Mouse (Mus musculus): ENCODE data around the gene Anxa9.

Gene Anxa9

DNA sequence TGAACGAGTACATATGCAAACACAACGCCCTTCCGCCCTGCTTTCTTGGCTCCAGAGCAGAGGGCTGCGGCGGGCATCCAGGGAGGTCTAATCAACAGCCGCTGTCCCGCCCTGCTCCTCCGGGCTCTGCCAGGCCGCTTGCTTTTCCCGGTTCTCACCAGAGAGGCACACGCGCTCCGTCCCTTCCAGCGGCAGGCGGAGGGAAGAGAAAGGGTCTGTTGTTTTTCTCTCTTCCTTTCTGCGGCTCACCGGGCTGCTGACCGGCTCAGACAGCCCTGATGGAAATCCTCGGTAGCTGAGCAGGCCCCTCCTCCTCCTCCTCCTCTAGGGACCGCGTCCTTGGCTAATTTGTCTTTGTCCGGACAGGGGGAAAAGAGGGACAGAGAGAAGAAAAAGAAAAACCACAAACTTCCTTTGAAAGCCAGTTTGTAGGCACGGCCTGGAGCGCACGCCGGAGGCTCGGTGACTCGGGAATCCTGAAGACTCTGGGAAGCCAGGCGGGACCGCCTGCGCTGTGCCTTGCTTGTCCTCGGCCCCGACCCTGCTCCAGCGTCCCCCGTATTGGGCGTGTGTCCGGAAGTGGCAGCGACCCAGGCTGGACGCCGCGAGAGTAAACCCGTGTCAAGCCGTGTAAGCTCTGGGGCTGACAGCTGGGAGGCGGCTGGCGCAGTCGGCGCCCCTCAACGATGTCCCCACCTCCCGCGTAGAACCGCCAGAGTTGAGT, 23.9 kb downstream of the Anxa9 start:
- peak; percentile 99 for DNase-seq

DNA sequence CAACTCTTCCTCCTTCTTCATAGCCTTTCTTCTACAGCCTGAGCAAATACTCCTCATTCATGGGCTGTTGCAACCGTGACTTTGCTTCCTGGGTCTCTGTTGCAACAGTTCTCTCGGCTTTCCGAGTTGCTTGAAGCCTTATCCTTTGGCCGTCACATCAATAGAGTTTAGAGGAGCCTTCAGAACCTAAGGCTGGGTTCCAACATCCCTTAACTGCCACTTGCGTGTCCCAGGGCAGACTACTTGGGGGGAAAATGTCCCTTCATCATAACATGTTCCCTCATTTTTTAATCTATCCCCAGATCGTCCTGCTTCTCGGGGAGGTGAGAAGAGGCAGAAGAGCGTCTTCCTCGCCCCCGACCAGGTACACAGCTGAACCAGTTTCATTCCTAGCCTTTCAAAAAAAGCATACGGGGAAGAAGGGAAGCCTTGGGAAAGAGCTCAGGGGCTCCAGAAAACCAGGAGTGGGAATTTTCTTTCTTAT, 24.6 kb downstream of the Anxa9 start:
- peak; percentile 95 for DNase-seq

DNA sequence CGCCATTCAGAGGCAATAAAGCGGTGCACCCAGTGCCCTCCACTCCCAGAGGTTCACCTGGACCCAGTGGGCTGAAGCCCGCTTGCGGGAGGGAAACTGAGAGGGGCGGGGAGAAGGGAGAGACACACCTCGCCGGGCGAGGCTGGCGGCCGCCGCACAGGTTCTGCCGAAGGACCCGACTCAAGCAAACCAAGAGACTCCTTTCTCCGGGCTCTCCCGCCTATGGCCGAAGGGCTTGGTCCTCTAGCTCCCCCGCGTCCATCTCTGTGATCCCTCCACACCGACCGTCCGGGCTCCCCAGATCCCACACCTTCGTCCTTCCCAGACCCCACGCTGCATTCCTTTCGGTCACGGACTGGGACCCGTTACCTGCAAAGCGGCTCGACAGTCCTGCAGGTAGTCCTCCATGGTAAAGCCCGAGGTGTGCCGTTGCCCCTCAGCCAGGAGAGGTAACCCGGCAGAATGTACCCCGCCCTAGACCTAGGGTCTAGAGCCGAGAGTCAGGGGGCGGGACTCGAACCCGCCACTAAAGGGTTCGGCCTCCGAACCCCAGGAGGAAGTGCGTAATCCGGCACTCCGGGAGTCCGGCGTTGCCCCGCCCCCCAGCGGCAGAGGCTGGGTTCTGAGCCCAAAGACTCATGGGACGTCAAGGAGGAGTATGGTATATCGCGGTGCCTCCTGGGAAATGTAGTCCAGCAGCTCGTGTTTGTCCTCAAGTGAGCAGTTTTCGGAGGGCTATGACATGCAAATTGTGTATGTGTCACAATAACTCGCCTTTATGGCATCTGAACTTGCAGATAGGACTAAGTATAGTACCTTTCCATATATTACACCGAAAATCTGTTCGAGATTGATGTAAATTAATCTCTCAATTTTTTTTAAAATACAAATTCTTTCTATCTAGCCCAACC, 25.5 kb downstream of the Anxa9 start, which contains the start of the genes Mindy1 and Prune1:
Gene Mindy1, plus strand, starts transcription at position 130 of the 911 bp plus-strand sequence.
Gene Prune1, minus strand, starts transcription at position 861 of the 911 bp plus-strand sequence.
- DNase-seq: peak; percentile 100

DNA sequence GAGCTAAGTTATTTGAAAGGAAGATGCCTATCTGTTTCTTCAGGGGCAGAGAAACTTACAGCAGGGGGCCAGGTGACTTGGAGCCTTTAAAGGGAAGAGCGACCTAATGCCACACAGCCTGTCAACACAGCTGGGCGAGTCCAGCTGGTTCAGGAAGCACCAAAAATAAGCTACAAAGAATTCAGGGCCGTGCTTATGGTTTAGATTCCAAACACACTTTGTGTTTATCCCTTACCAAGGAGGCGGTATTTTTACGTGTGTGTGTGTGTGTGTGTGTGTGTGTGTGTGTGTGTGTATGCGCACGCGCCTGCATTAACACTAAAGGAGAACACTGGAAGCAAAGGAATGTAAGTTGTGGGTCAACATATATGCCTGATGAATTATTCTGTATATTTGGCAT, 26.2 kb downstream of the Anxa9 start:
- no peak for DNase-seq

DNA sequence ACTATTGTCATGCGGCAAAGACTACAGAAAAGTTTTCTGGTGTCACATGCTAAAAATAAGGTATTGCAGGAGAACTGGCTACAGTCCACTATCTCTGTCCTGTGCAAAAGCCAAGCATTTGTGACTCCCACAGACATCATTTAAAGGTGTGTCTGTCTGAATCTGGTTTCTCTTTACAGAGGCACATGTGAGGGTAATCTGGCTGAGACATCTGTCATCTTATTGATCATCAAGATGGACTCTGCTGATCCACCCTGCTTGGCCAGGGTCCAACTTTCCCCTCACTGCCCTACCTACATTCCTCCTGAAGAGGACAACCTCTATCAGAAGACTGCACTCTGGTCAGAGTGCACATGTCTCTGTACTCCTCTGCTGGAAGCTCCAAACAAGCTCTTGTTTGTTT, 29.8 kb downstream of the Anxa9 start:
- no peak for DNase-seq

DNA sequence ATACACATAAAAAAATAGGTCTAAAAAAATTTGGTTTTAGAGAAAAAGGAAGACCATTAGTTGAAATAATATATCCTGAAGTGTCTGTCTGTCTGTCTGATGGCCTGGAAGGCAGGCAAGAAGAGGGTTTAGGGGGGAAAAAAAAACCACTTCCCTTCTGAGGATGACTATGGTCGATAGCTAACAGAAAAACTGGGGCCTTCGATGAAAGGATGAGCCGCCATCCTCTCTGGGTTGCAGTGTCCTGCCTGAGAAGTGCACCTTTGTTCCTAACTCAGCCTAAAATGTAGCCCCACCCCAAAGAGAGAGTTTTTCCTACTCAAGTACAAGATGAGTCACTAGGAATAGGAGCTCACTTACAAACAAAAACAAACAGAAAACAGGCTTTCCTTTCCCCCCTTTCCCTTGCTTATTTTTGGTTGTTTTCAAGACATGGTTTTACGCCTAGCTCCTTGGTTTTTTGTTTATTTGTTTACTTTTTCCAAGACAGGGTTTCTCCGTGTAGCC, 30.5 kb downstream of the Anxa9 start:
- no peak for DNase-seq

DNA sequence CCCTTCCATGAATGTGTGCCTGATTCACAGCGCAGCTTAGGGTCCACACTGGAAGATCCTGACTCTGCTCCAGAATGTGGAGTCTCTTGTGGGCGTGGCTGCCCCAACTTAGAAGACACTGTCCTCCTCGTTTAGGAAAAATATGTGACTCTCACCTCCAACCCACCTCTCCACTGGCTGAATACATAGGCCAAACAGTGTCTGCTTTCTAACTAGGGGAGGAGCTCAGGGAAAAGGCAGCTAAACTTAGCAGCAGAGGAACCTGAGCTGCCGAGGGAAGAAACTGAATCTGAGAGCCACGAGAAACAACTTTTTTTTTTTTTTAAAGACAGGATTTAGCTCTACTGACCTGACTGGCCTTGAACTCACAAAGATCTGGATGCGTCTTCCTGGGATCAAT, 31.8 kb downstream of the Anxa9 start:
- no peak for DNase-seq

DNA sequence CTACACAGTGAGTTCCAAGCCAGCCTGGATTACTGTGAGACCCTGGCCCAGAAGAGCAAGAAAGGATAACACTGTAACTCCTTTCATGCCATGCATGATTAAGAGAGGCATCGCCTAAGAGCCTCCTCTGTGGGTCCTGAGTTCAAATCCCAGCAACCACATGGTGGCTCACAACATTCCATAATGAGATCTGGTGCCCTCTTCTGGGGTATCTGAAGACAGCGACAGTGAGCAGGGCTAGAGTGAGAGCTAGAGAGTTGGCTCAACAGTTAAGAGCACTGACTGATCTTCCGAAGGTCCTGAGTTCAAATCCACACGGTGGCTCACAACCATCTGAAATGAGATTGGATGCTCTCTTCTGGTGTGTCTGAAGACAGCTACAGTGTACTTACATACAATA, 32.5 kb downstream of the Anxa9 start:
- no peak for DNase-seq

DNA sequence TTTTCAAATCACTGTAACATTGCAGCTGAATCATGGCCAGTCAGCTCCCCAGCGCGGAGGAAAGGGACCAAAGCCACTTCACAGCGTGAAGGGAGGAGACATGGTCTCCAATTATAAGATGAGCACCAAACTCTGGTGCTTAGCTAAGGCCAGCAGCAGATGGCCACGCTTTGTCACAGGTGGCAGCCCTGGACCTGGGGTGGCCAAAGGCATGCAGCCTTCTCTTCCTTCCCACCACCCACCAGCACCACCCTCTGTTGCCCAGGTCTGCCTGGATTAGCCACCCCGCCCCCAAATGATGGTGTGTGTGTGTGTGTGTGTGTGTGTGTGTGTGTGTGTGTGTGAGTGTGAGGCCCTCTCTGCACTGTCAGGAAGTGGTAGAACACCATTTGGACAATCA, 33.5 kb downstream of the Anxa9 start:
- DNase-seq: no peak

DNA sequence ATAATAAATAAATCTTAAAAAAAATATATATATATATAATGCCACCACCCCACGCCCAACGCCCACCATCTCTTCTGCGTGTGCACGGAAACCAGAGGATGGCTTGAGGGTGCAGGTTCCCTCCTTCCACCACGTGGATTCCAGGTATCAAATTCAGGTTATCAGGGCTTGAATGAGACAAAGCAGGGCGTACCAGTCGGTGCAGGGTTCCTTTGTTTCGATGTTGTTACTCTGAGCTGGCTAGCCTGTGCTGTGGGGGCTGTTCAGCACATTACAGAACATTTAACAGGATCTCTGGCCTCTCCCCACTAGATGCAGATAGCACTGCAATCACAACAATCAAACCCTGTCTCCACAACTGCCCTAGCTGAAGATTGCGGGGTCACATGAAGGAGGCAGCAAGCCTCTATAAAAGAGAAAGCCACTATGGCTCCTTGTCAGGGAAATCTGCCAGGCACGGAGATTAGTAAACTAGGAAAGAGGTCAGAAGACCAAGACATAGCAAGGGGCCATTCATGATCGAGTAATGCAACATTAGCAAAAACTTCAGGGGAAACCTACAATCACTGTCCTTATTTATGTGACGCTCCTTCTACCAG, 36.1 kb downstream of the Anxa9 start:
- no peak for DNase-seq

DNA sequence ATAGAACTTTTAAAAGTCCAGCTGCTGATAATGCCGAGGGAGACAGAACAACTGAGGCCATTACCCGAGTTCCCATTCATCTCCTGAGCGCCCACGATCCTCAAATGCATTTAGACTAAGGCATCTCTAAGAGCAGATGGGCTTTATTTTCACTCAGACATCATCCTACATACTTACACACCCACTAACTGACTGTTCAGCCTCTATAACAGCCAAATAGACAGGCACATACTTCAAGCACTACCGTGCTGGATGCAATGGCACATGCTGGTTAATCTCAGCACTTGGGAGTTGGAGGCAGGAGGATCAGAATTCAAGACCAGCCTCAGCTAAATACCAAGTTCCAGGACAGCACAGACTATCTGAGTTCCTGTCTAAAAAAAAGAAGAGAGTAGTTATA, 37.2 kb downstream of the Anxa9 start:
- DNase-seq: no peak

DNA sequence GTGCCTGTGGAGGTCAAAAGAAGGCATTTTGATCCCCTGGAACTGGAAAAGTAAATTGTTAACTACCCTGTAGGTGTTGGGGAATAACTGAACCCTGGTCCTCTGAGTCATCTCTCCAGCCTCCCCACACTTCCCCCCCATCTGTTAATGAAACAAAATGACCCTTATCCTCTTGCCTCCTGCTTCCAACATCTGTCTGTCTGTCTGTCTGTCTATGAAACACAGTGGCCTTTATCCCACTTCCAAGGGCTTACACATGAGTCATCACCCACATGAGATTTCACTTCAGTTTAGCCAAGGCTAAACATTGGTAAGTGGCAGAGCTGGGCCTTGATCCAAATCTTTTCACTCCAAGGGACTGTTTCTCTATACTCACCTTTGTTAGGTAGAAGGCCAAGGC, 39.1 kb downstream of the Anxa9 start:
- DNase-seq: no peak

DNA sequence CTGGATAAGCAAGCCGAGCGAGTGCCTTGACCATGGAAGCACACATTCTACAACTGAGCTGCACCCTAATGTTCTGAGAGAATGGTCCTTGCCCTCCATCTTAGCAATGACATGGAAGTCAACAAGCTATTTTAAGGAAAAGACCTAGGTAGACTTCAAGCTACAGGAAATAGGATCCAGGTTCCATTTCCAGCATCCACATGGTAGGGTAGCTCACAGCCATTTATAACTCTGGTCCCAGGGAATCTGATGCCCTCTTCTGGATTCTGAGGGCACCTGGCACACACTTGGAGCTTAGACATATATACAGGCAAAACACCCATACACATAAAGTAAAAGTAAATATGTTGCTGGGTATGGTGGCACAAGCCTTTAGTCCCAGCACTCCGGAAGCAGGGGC, 40.9 kb downstream of the Anxa9 start:
- DNase-seq: no peak

DNA sequence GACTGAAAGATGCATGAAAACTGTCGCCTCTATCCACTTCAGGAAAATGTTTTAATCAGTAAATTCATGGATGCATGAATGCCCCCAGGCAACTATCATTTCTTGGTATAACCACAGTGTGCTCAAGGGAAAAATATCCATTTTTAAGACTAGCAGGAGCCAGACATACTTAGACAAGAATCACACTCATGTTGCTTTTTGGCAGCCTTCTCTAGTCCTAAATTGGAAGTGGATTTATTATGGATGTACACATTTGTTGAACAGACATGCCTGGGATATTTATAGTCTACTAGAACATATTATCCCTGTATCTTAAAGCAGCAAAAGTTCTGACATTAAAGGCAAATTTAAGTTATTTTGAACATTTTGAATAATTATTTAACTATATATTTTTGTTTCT, 42.3 kb downstream of the Anxa9 start:
- no peak for DNase-seq

DNA sequence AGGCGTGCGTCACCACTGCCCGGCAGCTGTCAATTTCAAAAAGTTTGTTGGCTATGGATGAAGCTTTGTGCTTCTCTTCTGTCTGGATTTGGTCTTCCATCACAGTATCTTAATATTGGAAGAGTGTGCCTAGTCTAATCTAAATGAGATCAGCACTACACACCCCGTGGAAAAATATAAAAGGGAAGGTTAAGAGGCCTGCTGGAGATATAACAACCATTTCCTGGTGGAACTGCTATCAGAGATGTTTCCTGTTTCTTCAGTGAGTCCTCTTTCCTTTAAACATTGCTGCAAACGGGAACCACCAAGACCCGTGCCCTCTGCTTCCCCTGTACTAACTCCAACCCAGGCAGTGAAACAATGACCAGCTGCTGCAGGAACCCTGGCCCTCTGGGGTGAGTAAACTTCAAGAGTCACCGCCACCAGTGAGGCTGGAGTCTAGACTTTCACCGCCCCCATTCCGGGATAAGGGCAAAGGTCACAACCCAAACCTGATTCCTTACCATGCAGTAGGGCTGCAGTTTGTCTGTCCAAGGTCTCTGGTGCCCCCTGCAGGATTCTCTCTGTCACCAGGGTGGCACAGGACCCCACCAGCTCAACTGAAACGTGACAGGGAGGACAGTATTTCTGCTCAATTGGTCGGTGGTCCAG, 43.8 kb downstream of the Anxa9 start:
- peak; percentile 97 for DNase-seq

DNA sequence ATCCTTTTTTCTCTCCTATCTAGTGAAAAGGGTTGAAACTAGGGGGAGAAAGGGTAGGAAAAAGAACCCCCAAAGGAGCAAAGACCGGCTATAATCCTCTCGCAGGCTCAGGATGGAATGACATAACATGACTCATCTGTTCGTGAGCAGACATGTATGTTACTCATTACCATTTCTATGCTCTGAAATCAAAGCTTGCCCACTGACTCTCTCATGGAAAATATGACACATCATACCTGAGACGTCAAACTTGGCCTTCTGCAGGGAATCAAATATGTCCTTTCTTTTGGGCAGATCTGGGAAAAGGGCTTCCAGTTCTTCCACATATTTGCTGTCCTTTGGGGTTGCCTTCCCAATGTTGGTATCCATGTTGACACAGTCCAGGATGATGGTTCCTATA, 45.0 kb downstream of the Anxa9 start:
- DNase-seq: no peak

DNA sequence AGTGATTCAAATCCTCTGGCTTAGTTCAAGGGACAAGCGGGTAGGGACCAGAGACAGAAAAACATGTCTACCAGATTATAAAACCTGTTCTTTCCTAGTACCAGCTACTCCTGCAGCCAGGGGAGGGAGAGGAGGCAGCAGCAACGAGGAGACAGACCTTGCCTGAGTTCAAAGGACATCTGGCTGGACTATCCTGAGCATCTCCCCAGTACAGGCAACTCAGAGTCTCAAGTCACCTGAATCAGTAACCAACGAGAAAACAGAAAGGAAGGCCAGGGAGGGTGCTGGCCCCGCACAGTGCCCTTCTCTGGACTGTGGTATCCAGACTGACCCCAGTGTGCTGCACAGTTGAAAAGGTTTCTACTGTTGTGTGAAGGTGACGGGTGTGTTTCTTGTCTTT, 50.0 kb downstream of the Anxa9 start:
- no peak for DNase-seq

DNA sequence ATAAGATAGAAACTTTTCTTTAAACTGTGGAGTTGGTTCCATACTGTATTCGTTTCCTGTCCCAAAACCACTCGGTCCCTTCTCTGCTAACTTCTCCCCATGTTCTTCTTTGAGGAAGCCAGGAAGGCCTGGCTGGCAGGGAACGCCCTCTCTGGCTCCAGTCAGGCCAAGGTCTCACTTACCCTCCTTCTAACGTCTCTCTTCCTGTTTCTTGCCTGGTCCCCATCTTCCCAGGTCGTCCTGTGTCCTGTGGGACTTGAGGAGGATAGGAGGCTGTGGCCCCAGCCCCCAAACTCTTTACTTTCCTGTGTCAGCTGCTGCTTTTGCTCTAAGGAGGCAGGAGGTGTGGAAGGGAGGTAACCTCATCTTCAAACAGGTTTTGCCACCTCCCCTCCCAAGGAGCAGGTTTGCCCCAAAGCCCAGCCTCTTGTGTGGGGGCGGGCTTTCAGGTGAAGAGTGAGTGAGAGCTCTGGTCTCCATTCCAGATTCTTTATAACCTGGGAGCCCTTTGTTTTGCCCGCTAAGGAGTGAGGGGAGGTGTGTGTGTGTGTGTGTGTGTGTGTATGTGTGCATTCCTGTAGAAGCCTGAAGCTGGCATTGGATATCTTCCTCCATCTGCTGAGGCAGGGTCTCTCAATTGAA, 56.1 kb downstream of the Anxa9 start, which contains the start of gene Bnipl:
Gene Bnipl, minus strand, starts transcription at position 411 of the 642 bp plus-strand sequence.
- peak; percentile 81 for DNase-seq

DNA sequence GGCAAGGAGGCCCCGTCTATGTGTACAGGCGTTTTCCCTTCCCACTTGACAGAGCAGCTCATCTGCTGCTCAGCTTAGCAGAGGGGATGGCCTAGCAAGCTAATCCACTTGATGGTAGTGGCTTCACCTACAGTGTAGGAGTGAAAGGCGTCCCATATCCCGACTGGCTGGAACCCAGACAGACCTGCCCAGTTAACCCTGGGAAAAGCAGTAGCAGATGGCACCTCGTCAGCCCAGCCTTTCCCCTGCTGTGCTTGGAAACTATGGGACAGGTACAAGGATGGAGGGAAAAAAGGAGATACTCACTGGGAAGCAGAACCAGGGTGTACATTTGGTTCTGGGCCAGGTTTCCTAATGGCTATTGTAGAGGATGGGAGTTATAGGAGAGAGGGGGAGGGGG, 56.6 kb downstream of the Anxa9 start:
- DNase-seq: peak; percentile 82

DNA sequence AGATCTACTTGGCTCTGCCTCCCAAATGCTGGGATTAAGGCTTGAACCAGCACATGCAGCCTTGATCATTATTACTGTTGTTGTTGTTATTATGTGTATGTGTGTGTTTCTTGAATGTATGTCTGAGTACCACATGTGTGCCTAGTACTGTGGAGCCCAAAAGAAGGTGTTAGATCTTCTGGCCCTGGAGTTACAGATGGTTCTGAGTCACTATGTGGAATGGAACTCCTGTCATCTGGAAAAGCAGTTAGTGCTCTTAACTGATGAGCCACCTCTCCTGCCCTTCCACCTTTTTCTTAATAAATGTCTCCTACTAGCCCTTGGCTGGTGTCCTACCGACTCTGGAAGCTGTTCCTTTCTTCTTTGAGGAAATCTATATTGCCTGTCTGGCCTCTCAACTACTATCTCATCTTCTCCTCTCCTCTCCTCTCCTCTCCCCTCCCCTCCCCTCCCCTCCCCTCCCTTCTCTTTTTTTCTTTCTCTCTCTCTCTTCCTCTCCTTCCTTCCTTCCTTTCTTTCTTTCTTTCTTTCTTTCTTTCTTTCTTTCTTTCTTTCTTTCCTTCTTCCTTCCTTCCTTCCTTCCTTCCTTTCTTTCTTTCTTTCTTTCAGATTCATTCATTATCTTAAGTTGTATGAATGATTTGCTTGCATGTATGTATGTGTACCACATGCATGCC, 59.2 kb downstream of the Anxa9 start:
- DNase-seq: peak; percentile 82

DNA sequence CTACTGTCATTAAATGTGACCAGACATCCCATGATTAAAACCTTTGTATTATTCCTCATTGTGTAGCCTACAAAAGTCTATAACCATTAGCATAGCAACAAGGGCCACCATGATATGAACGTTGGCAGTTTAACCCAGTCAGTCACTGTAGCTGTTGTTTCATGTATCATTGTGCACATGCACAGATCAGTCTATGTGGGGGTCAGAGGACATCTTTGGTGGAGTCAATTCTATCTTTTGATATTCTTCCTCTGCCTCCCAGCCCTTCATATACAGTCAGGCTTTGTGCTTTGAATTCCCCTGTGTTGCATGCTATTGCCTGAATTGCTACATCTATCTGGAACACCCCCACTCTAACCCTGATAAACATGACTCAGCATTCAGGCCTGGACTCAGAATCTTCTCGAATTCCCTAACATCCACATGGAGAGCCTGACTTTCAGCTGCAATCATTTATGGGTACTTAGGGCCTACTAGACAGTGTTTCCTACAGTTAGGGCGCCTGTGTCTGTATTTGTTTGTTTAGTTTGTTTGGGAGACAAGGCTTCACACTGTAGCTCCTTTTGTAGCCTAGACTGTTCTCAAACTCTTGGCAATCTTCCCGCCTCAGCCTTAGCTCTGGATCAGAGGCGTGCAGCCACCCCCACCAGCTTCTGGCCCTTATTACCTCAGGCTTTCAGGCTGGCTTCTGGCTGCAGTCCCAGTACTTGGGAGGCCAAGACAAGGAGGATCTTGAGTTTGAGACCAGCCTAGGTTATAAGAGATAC, 60.3 kb downstream of the Anxa9 start:
- peak; percentile 91 for DNase-seq
